7 mouse cellular contexts compared by ENCODE assay signal in the genomic region with DNA sequence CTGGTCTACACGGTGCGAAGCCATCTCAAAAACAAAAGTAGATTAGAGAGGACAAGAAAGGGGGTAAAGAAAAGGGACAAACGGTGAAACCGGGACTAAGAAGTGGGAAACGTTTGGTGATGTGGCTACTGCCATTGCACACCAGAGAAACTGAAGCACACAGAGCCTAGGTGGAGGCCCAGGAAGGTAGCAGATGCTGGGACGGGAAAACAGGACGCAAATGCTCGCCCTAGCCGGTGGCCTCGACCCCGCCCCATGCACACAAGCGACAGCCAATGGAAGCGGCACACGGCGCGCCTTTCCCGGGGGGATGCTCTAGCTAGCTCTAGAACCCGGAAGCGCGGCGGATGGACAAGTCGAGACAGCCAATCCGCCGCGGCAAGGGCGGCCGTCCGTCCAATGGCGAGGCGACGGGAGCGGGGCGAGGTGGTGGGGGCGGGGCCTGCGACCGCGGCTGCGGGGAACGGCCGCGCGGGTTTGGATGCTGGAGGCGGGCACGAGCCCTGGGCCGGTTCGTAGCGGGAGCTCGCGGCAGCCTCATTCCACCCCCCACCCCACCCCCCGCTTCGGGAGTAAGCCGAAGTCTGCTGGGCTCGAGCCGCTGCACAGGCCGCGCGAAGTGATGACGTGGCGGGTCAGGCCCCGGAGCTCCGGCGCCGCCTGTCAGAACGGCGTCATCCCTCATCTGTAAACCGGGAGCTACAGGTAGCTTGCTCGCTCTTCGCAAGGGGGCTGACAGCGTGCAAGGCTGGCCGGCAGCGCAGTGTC. TPM values are rescaled to one million over a fixed set of nuclear protein-coding genes. Genes with fewer than 3 reads are reported as not detected.
DNase-seq lines count a peak whose midpoint lies in the region; ATAC-seq and TF ChIP-seq lines count a peak whose summit lies in the region.

A gene (plus strand): TSS at position 459 of the 768 bp plus-strand sequence.

- TF ChIP-seq POLR2A in small intestine, adult 2 months (IDR thresholded peaks at IDR 0.05; ENCODE audit: low read depth, low read length), result peak; percentile 47; the same call in 1 of the 2 replicates

- DNase-seq in adrenal gland, postnatal 10 days, result peak; percentile 95
- peak; percentile 99 for DNase-seq in embryonic facial prominence, embryonic 10.5 days (ENCODE audit: low spot score)
- peak; percentile 67 for DNase-seq in gonadal fat pad, adult 2 months (ENCODE audit: low read depth)
- peak; percentile 97 for DNase-seq in left cerebral cortex, postnatal 4 days

- no peaks in the 10 kb centered on the region for H3K27me3 ChIP-seq in embryonic facial prominence, embryonic 10.5 days (replicated peaks; ENCODE audit: low read depth, poor library complexity, severe bottlenecking)
- H3K27me3 ChIP-seq in intestine, postnatal 0 days (replicated peaks; ENCODE audit: control insufficient read depth, insufficient read depth, low read length), result no peaks in the 10 kb centered on the region
- no peaks in the 10 kb centered on the region for H3K27me3 ChIP-seq in midbrain, embryonic 12.5 days
- no peaks in the 10 kb centered on the region for H3K27me3 ChIP-seq in small intestine, adult 2 months (ENCODE audit: control insufficient read depth, insufficient read depth, low read length)

- TF ChIP-seq CTCF in intestine, postnatal 0 days (IDR thresholded peaks at IDR 0.05; ENCODE audit: low read depth), result 0 out of 2 replicates have a peak, but pooled peaks have one; percentile 1
- TF ChIP-seq CTCF in small intestine, adult 2 months (IDR thresholded peaks at IDR 0.05; ENCODE audit: extremely low read depth, insufficient read length, insufficient replicate concordance, low read depth, low read length), result no peak

- no peaks in the 10 kb centered on the region for H3K9me3 ChIP-seq in embryonic facial prominence, embryonic 10.5 days
- no peaks in the 10 kb centered on the region for H3K9me3 ChIP-seq in intestine, postnatal 0 days (ENCODE audit: control insufficient read depth)
- no peaks in the 10 kb centered on the region for H3K9me3 ChIP-seq in midbrain, embryonic 12.5 days

- peak within 1 kb of the TSS; percentile 97 for H3K27ac ChIP-seq in embryonic facial prominence, embryonic 10.5 days (replicated peaks)
- H3K27ac ChIP-seq in intestine, postnatal 0 days (ENCODE audit: low read depth, low read length), result peak within 1 kb of the TSS; percentile 94
- H3K27ac ChIP-seq in midbrain, embryonic 12.5 days (replicated peaks), result peak within 1 kb of the TSS; percentile 96
- peak within 1 kb of the TSS; percentile 88 for H3K27ac ChIP-seq in small intestine, adult 2 months (ENCODE audit: insufficient read depth, low read depth, low read length)

- 1% methylated on average over 71 of the region's 71 CpGs for WGBS in embryonic facial prominence, embryonic 10.5 days
- WGBS in intestine, postnatal 0 days, result 1% methylated on average over 66 of the region's 71 CpGs
- WGBS in midbrain, embryonic 12.5 days, result 1% methylated on average over 71 of the region's 71 CpGs
- WGBS in small intestine, adult 2 months, result under 1% methylated on average over 71 of the region's 71 CpGs

- peak within 1 kb of the TSS; percentile 95 for H3K4me2 ChIP-seq in intestine, postnatal 0 days (replicated peaks; ENCODE audit: low read depth)
- H3K4me2 ChIP-seq in midbrain, embryonic 12.5 days (replicated peaks), result peak within 1 kb of the TSS; percentile 89

- H3K4me1 ChIP-seq in embryonic facial prominence, embryonic 10.5 days, result peaks cover 28% of the 10 kb centered on the region
- H3K4me1 ChIP-seq in intestine, postnatal 0 days (replicated peaks; ENCODE audit: control insufficient read depth, insufficient read depth, low read length), result 0 out of 2 replicates have a peak, but pooled peaks cover 5% of the 10 kb centered on the region
- peaks cover 19% of the 10 kb centered on the region for H3K4me1 ChIP-seq in midbrain, embryonic 12.5 days
- H3K4me1 ChIP-seq in small intestine, adult 2 months (ENCODE audit: control insufficient read depth, insufficient read depth, insufficient read length, low read length), result no peaks in the 10 kb centered on the region; the same call in none of the 2 replicates

- peak; percentile 97 for ATAC-seq in intestine, postnatal 0 days
- ATAC-seq in midbrain, embryonic 12.5 days (ENCODE audit: low FRiP score, low read depth), result peak; percentile 97

- intact Hi-C loops in left cerebral cortex, postnatal 4 days (cut with DNase I), result no loop called here

- peaks cover 27% of the 10 kb centered on the region for H3K36me3 ChIP-seq in embryonic facial prominence, embryonic 10.5 days (replicated peaks)
- H3K36me3 ChIP-seq in intestine, postnatal 0 days (ENCODE audit: control insufficient read depth, insufficient read depth), result peaks cover 32% of the 10 kb centered on the region
- peaks cover 25% of the 10 kb centered on the region for H3K36me3 ChIP-seq in midbrain, embryonic 12.5 days
- peaks cover 12% of the 10 kb centered on the region for H3K36me3 ChIP-seq in small intestine, adult 2 months (ENCODE audit: control insufficient read depth, insufficient read depth, low read length)

- peak within 1 kb of the TSS; percentile 70 for H3K9ac ChIP-seq in intestine, postnatal 0 days (ENCODE audit: low read depth, low read length)
- peak within 1 kb of the TSS; percentile 72 for H3K9ac ChIP-seq in midbrain, embryonic 12.5 days (replicated peaks)

- H3K4me3 ChIP-seq in embryonic facial prominence, embryonic 10.5 days, result peak within 1 kb of the TSS; percentile 82
- peak within 1 kb of the TSS; percentile 76 for H3K4me3 ChIP-seq in intestine, postnatal 0 days (ENCODE audit: low read depth, low read length)
- H3K4me3 ChIP-seq in midbrain, embryonic 12.5 days, result peak within 1 kb of the TSS; percentile 68
- H3K4me3 ChIP-seq in small intestine, adult 2 months (ENCODE audit: low read depth, low read length), result peak within 1 kb of the TSS; percentile 90

RNA-seq across cellular contexts. Expression of the gene that starts here (rescaled TPM):
- total RNA-seq in adrenal gland, postnatal 10 days (2021), result 1 to 10 TPM; 7.3 to 7.7 TPM
- polyA plus RNA-seq in embryonic facial prominence, embryonic 10.5 days (2016; fragmentation: Nextera tagmentation; extraction: Ambion mirVana), result 3.6 and 4.0 TPM in 2 replicates
- polyA plus RNA-seq in gonadal fat pad, adult 2 months (2012; rRNA removed), result 16.0 and 17.0 TPM in 2 replicates
- 4.6 and 5.0 TPM in 2 replicates for polyA plus RNA-seq in intestine, postnatal 0 days (2015; fragmentation: Nextera tagmentation; extraction: Ambion mirVana)
- 1 to 10 TPM; 5.7 to 7.8 TPM for total RNA-seq in left cerebral cortex, postnatal 4 days (2021)
- polyA plus RNA-seq in midbrain, embryonic 12.5 days (2016; fragmentation: Nextera tagmentation; extraction: Ambion mirVana), result 6.5 and 6.9 TPM in 2 replicates
- 4.1 and 4.7 TPM in 2 replicates for polyA plus RNA-seq in small intestine, adult 2 months (2012; rRNA removed)

Comparison
In these comparisons a context has a peak if more than half of its experiments do, and no peak if none do; other contexts are left out.
1. Peak in every context shown above with its lines: DNase-seq, ATAC-seq, H3K4me3 ChIP-seq and H3K27ac ChIP-seq.